ENCODE assay signal across 19 mouse cellular contexts in the genomic region with DNA sequence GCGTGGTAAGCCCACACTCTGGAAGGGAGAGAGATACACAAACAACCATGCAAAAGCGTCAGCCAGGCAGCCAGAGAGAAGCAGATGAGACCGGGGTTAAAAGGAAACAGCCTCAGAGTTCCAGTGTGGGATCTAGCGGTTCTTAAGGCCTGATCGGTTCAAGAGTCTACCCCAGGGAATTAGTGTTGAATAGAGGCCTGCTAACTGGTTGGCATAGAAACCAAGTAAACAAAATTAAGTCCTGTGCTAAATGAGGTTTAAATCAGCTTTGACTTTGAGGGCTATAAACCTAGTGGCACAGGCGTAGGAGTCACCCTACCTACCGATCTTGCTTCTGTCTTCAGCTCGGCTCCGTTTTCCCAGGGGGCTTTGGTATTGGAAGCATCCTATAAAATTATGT.
DNase-seq lines count a peak whose midpoint lies in the region; ATAC-seq lines count a peak whose summit lies in the region.
"Had no signal": no experiment of that assay in that cellular context is flagged by ENCODE, and none has a peak within 500 bp of the region (broad histone marks: within the 10 kb centered on the region; RNA-seq: fewer than 3 reads in every experiment).

No protein-coding gene starts in this region.

- no peaks in the 10 kb centered on the region for H3K36me3 ChIP-seq in forebrain, embryonic 14.5 days (ENCODE audit: control insufficient read depth, insufficient read depth, low read length)
- H3K36me3 ChIP-seq in forebrain, embryonic 15.5 days = no peaks in the 10 kb centered on the region
- H3K36me3 ChIP-seq in kidney, embryonic 15.5 days = 0 out of 2 replicates have a peak, but pooled peaks cover 3% of the 10 kb centered on the region
- no peaks in the 10 kb centered on the region for H3K36me3 ChIP-seq in midbrain, embryonic 13.5 days
- H3K36me3 ChIP-seq: embryonic facial prominence, embryonic 12.5 days; heart, embryonic 10.5 days; liver, embryonic 13.5 days; stomach, embryonic 15.5 days had no signal

- H3K27me3 ChIP-seq in forebrain, embryonic 14.5 days (replicated peaks; ENCODE audit: control insufficient read depth, insufficient read depth, low read length) = no peaks in the 10 kb centered on the region
- H3K27me3 ChIP-seq in forebrain, embryonic 15.5 days = no peaks in the 10 kb centered on the region
- H3K27me3 ChIP-seq in kidney, embryonic 15.5 days = no peaks in the 10 kb centered on the region
- no peaks in the 10 kb centered on the region for H3K27me3 ChIP-seq in midbrain, embryonic 13.5 days
- H3K27me3 ChIP-seq: embryonic facial prominence, embryonic 12.5 days; liver, embryonic 13.5 days; stomach, embryonic 15.5 days had no signal

- ATAC-seq in forebrain, embryonic 14.5 days = no peak
- no peak for ATAC-seq in forebrain, embryonic 15.5 days (replicated peaks)
- peak; percentile 80 for ATAC-seq in kidney, embryonic 15.5 days (replicated peaks; ENCODE audit: low FRiP score)
- peak; percentile 71 for ATAC-seq in midbrain, embryonic 13.5 days

- H3K27ac ChIP-seq in forebrain, embryonic 14.5 days (ENCODE audit: low read depth, low read length) = no peak overlapping the region
- H3K27ac ChIP-seq in forebrain, embryonic 15.5 days (replicated peaks) = no peak overlapping the region
- H3K27ac ChIP-seq in kidney, embryonic 15.5 days = no peak overlapping the region
- peak overlapping the region; percentile 48; the same call in 1 of the 2 replicates for H3K27ac ChIP-seq in midbrain, embryonic 13.5 days
- H3K27ac ChIP-seq: embryonic facial prominence, embryonic 12.5 days; heart, embryonic 10.5 days; left cerebral cortex, adult 2 months; liver, embryonic 13.5 days; stomach, embryonic 15.5 days had no signal

- WGBS in forebrain, embryonic 14.5 days = 72% methylated on average over 9 of the region's 9 CpGs
- WGBS in forebrain, embryonic 15.5 days = 65% methylated on average over 9 of the region's 9 CpGs
- 28% methylated on average over 9 of the region's 9 CpGs for WGBS in kidney, embryonic 15.5 days
- WGBS in midbrain, embryonic 13.5 days = 49% methylated on average over 9 of the region's 9 CpGs

- H3K9me3 ChIP-seq in forebrain, embryonic 14.5 days (replicated peaks; ENCODE audit: control insufficient read depth, low read length) = no peaks in the 10 kb centered on the region
- H3K9me3 ChIP-seq in forebrain, embryonic 15.5 days = no peaks in the 10 kb centered on the region
- 0 out of 2 replicates have a peak, but pooled peaks cover 3% of the 10 kb centered on the region for H3K9me3 ChIP-seq in kidney, embryonic 15.5 days (replicated peaks)
- H3K9me3 ChIP-seq in midbrain, embryonic 13.5 days = 0 out of 2 replicates have a peak, but pooled peaks cover 5% of the 10 kb centered on the region
- H3K9me3 ChIP-seq: embryonic facial prominence, embryonic 12.5 days; heart, embryonic 10.5 days; liver, embryonic 13.5 days; stomach, embryonic 15.5 days had no signal

- no peak overlapping the region for H3K4me2 ChIP-seq in forebrain, embryonic 14.5 days (ENCODE audit: low read length)
- no peak overlapping the region for H3K4me2 ChIP-seq in forebrain, embryonic 15.5 days (replicated peaks)
- peak overlapping the region; percentile 34 for H3K4me2 ChIP-seq in kidney, embryonic 15.5 days
- 0 out of 2 replicates have a peak overlapping the region, but pooled peaks have one; percentile 17 for H3K4me2 ChIP-seq in midbrain, embryonic 13.5 days (replicated peaks)
- H3K4me2 ChIP-seq: embryonic facial prominence, embryonic 12.5 days; liver, embryonic 13.5 days had no signal

- no peak overlapping the region for H3K4me3 ChIP-seq in forebrain, embryonic 14.5 days (ENCODE audit: low read depth, low read length)
- H3K4me3 ChIP-seq in forebrain, embryonic 15.5 days = no peak overlapping the region
- no peak overlapping the region for H3K4me3 ChIP-seq in kidney, embryonic 15.5 days (replicated peaks)
- no peak overlapping the region for H3K4me3 ChIP-seq in midbrain, embryonic 13.5 days (replicated peaks)
- H3K4me3 ChIP-seq: embryonic facial prominence, embryonic 12.5 days; left cerebral cortex, adult 2 months; liver, embryonic 13.5 days; stomach, embryonic 15.5 days had no signal

- peak; percentile 22 for DNase-seq in forebrain, embryonic 14.5 days (ENCODE audit: low spot score)
- no peak for DNase-seq in kidney, postnatal 10 days
- peak; percentile 24 for DNase-seq in retina, postnatal 7 days (ENCODE audit: low read depth, low spot score)
- no peak for DNase-seq in spleen, postnatal 10 days (ENCODE audit: low spot score in 2 of 2)
- DNase-seq: cerebellum, adult 11-12 months; cerebellum, postnatal 10 days; kidney, adult 11 months; layer of hippocampus, adult 9-11 months; liver, embryonic 13.5 days; lung, embryonic 14.5 days; right cerebral cortex, postnatal 4 days; thymus, postnatal 25 days had no signal

- no peaks in the 10 kb centered on the region for H3K4me1 ChIP-seq in forebrain, embryonic 14.5 days (ENCODE audit: control insufficient read depth, insufficient read depth, low read length)
- no peaks in the 10 kb centered on the region for H3K4me1 ChIP-seq in forebrain, embryonic 15.5 days
- peaks cover 12% of the 10 kb centered on the region for H3K4me1 ChIP-seq in kidney, embryonic 15.5 days
- H3K4me1 ChIP-seq in midbrain, embryonic 13.5 days (replicated peaks) = peaks cover 19% of the 10 kb centered on the region
- H3K4me1 ChIP-seq: embryonic facial prominence, embryonic 12.5 days; liver, embryonic 13.5 days; stomach, embryonic 15.5 days had no signal

- no peak overlapping the region for H3K9ac ChIP-seq in forebrain, embryonic 14.5 days (ENCODE audit: low read length)
- H3K9ac ChIP-seq in forebrain, embryonic 15.5 days (replicated peaks) = no peak overlapping the region
- H3K9ac ChIP-seq in kidney, embryonic 15.5 days = no peak overlapping the region
- H3K9ac ChIP-seq in midbrain, embryonic 13.5 days (replicated peaks) = no peak overlapping the region
- H3K9ac ChIP-seq: embryonic facial prominence, embryonic 12.5 days; liver, embryonic 13.5 days; lung, embryonic 14.5 days; stomach, embryonic 15.5 days had no signal

Comparison
In these comparisons a context has a peak if more than half of its experiments do, and no peak if none do; other contexts are left out.
1. ATAC-seq: peak in kidney, embryonic 15.5 days (single experiment) and midbrain, embryonic 13.5 days (single experiment); none in forebrain, embryonic 14.5 days (single experiment) and forebrain, embryonic 15.5 days (single experiment).
2. DNase-seq: peak in forebrain, embryonic 14.5 days (single experiment) and retina, postnatal 7 days (single experiment); none in kidney, postnatal 10 days (single experiment) and spleen, postnatal 10 days (0 of 2).
3. H3K4me2 ChIP-seq: peak in kidney, embryonic 15.5 days (single experiment) and midbrain, embryonic 13.5 days (single experiment); none in forebrain, embryonic 14.5 days (single experiment) and forebrain, embryonic 15.5 days (single experiment).